Mouse (Mus musculus) CH12.LX (cell line): Measurements from ENCODE around the gene Dab1. TPM values are rescaled to one million over a fixed set of nuclear protein-coding genes. Genes with fewer than 3 reads are reported as not detected.

Source experiments
- DNase-seq: peaks from one replicate; pipeline ENCODE4 v3.0.0-alpha.2; 2013; ENCODE audit errors: extremely low read depth
- H3K27ac ChIP-seq: 2 replicates; pipeline ENCODE4 v1.5.1; 2012; ENCODE audit warnings: low read depth, mild to moderate bottlenecking, control low read depth, moderate library complexity; ENCODE audit not compliant: insufficient read depth
- H3K27me3 ChIP-seq: replicated peaks from 2 replicates; pipeline ENCODE3; 2012; ENCODE audit warnings: inconsistent platforms
- H3K36me3 ChIP-seq, 2 experiments: replicated peaks in 1 of 2; 2 replicates each; pipeline versions ENCODE3 to v1.6.1; 2012; ENCODE audit warnings: inconsistent platforms in 1 of 2, low read length in 1 of 2, mild to moderate bottlenecking in 1 of 2, mixed read lengths in 1 of 2, moderate library complexity in 1 of 2; ENCODE audit not compliant: control insufficient read depth in 1 of 2, insufficient read depth in 1 of 2
- H3K4me1 ChIP-seq, 2 experiments: 2 replicates each; pipeline ENCODE4 v1.6.1; 2012; ENCODE audit warnings: inconsistent platforms in 1 of 2, moderate library complexity in 1 of 2; ENCODE audit not compliant: insufficient read depth in 2 of 2, control insufficient read depth in 1 of 2
- H3K4me2 ChIP-seq: 2 replicates; pipeline ENCODE4 v1.6.1; 2012; ENCODE audit warnings: low read depth, mild to moderate bottlenecking, control low read depth; ENCODE audit not compliant: poor library complexity, insufficient read depth, severe bottlenecking
- H3K4me3 ChIP-seq, 3 experiments: fragments of 150-350 bp in 1 of 3; sonication (generic) in 1 of 3; replicated peaks in 1 of 3; 2 replicates each; pipeline versions ENCODE3 to v1.5.1; 2011 to 2012; ENCODE audit warnings: low read depth in 2 of 3, low read length in 2 of 3, mild to moderate bottlenecking in 2 of 3, moderate library complexity in 2 of 3, control low read depth in 1 of 3, improper control_type of control experiment in 1 of 3, inconsistent platforms in 1 of 3, mixed read lengths in 1 of 3; ENCODE audit not compliant: poor library complexity in 1 of 3
- H3K79me2 ChIP-seq: replicated peaks from 2 replicates; pipeline ENCODE4 v1.6.1; 2012; ENCODE audit warnings: mild to moderate bottlenecking, moderate library complexity; ENCODE audit not compliant: control insufficient read depth, poor library complexity, insufficient read depth, severe bottlenecking; ENCODE audit errors: extremely low read depth
- H3K9ac ChIP-seq: 2 replicates; pipeline ENCODE4 v1.6.1; 2012; ENCODE audit warnings: low read depth, mild to moderate bottlenecking, control low read depth, moderate library complexity; ENCODE audit not compliant: insufficient read depth
- H3K9me3 ChIP-seq: replicated peaks from 2 replicates; pipeline ENCODE3; 2012; ENCODE audit warnings: low read length, inconsistent platforms, mixed read lengths
- BHLHE40 ChIP-seq: IDR thresholded peaks from 2 replicates; pipeline ENCODE4 v1.6.1; 2011; ENCODE audit warnings: mild to moderate bottlenecking, low read depth, low read length, improper control_type of control experiment
- CHD1 ChIP-seq: IDR thresholded peaks from 2 replicates; pipeline ENCODE4 v1.6.1; 2012; ENCODE audit warnings: low read depth, low read length, improper control_type of control experiment, inconsistent platforms
- CTCF ChIP-seq, 2 experiments: IDR thresholded peaks in 1 of 2; conservative IDR thresholded peaks in 1 of 2; 2 replicates each; pipeline ENCODE4 v1.5.1; 2011 to 2012; ENCODE audit warnings: low read depth in 2 of 2, low read length in 2 of 2, improper control_type of control experiment in 1 of 2, inconsistent platforms in 1 of 2, mild to moderate bottlenecking in 1 of 2, moderate library complexity in 1 of 2
- E2F4 ChIP-seq: IDR thresholded peaks from 2 replicates; pipeline ENCODE4 v1.6.1; 2011; ENCODE audit warnings: low read depth, low read length, improper control_type of control experiment; ENCODE audit not compliant: insufficient replicate concordance
- EP300 ChIP-seq: IDR thresholded peaks from 2 replicates; pipeline ENCODE4 v1.6.1; 2011; ENCODE audit warnings: low read length, improper control_type of control experiment
- HCFC1 ChIP-seq: IDR thresholded peaks from 2 replicates; pipeline ENCODE4 v1.6.1; 2012; ENCODE audit warnings: low read depth, mild to moderate bottlenecking, inconsistent platforms, low read length, improper control_type of control experiment
- IRF4 ChIP-seq: IDR thresholded peaks from 2 replicates; pipeline ENCODE4 v1.6.1; 2014; ENCODE audit warnings: low read depth, mild to moderate bottlenecking, inconsistent platforms, low read length, improper control_type of control experiment
- JUN ChIP-seq: IDR thresholded peaks from 2 replicates; pipeline ENCODE4 v1.6.1; 2011; ENCODE audit warnings: low read depth, mild to moderate bottlenecking, low read length, improper control_type of control experiment, moderate library complexity; ENCODE audit not compliant: insufficient read depth
- KAT2A ChIP-seq: IDR thresholded peaks from 2 replicates; pipeline ENCODE4 v1.6.1; 2012; ENCODE audit warnings: low read length, improper control_type of control experiment, inconsistent platforms; ENCODE audit not compliant: insufficient replicate concordance
- MAZ ChIP-seq: IDR thresholded peaks from 2 replicates; pipeline ENCODE4 v1.6.1; 2012; ENCODE audit warnings: low read depth, mild to moderate bottlenecking, inconsistent platforms, low read length, improper control_type of control experiment, moderate library complexity
- MEF2A ChIP-seq: IDR thresholded peaks from 2 replicates; pipeline ENCODE4 v1.6.1; 2014; ENCODE audit warnings: low read depth, mild to moderate bottlenecking, inconsistent platforms, low read length, improper control_type of control experiment, borderline replicate concordance
- MXI1 ChIP-seq: IDR thresholded peaks from 2 replicates; pipeline ENCODE4 v1.6.1; 2011; ENCODE audit warnings: mild to moderate bottlenecking, low read depth, low read length, improper control_type of control experiment
- NELFE ChIP-seq: IDR thresholded peaks from 2 replicates; pipeline ENCODE4 v1.6.1; 2011; ENCODE audit warnings: low read depth, low read length, improper control_type of control experiment
- POLR2A ChIP-seq: IDR thresholded peaks from 2 replicates; pipeline ENCODE4 v1.6.1; 2011; ENCODE audit warnings: low read depth, mild to moderate bottlenecking, improper control_type of control experiment, low read length
- POLR2AphosphoS2 ChIP-seq: IDR thresholded peaks from 2 replicates; pipeline ENCODE4 v1.6.1; 2011; ENCODE audit warnings: low read depth, low read length, improper control_type of control experiment
- SIN3A ChIP-seq: IDR thresholded peaks from 2 replicates; pipeline ENCODE4 v1.6.1; 2012; ENCODE audit warnings: low read length, improper control_type of control experiment, inconsistent platforms
- SMC3 ChIP-seq: IDR thresholded peaks from 2 replicates; pipeline ENCODE4 v1.6.1; 2011; ENCODE audit warnings: low read depth, low read length, improper control_type of control experiment
- TCF12 ChIP-seq: IDR thresholded peaks from 2 replicates; pipeline ENCODE4 v1.6.1; 2014; ENCODE audit warnings: low read depth, mild to moderate bottlenecking, inconsistent platforms, low read length, improper control_type of control experiment
- UBTF ChIP-seq: IDR thresholded peaks from 2 replicates; pipeline ENCODE4 v1.6.1; 2012; ENCODE audit warnings: low read depth, mild to moderate bottlenecking, inconsistent platforms, low read length, improper control_type of control experiment, moderate library complexity
- USF2 ChIP-seq: conservative IDR thresholded peaks from 2 replicates; pipeline ENCODE4 v1.6.1; 2011; ENCODE audit warnings: low read depth, low read length, improper control_type of control experiment
- ZC3H11A ChIP-seq: IDR thresholded peaks from 2 replicates; pipeline ENCODE4 v1.6.1; 2012; ENCODE audit warnings: low read depth, mild to moderate bottlenecking, inconsistent platforms, low read length, improper control_type of control experiment
- ZKSCAN1 ChIP-seq: IDR thresholded peaks from 2 replicates; pipeline ENCODE4 v1.6.1; 2012; ENCODE audit warnings: low read depth, inconsistent platforms, low read length, improper control_type of control experiment, borderline replicate concordance
- ZMIZ1 ChIP-seq: IDR thresholded peaks from 2 replicates; pipeline ENCODE4 v1.6.1; 2012; ENCODE audit warnings: low read depth, mild to moderate bottlenecking, inconsistent platforms, low read length, improper control_type of control experiment
- dilution Hi-C: fragments of 300-500 bp; cut with MboI; formaldehyde crosslinking; loops from 2 replicates; pipeline ENCODE4 v1.14.3; 2020; ENCODE audit warnings: low sequenced_read_pairs; ENCODE audit not compliant: extremely low pct_unique_long_range_greater_than_20kb, extremely low pct_ligation_motif_present
- in situ Hi-C: fragments of 300-500 bp; cut with MboI; formaldehyde crosslinking; loops from 3 replicates; pipeline ENCODE4 v1.14.3; 2019; ENCODE audit warnings: low sequenced_read_pairs, low pct_ligation_motif_present, low pct_unique_long_range_greater_than_20kb, mixed read lengths
- polyA plus RNA-seq: library from polyadenylated mRNA; unstranded; fragments of >175 nt; gene quantifications from 2 replicates; pipeline ENCODE4 v1.2.1, GENCODE M21; 2012; ENCODE audit warnings: low read depth; ENCODE audit not compliant: insufficient read length
- total RNA-seq, 2 experiments: library from RNA; depleted of rRNA; stranded (reverse); fragments of 300-350 nt in 1 of 2; fragments of >200 nt in 1 of 2; gene quantifications; 2 replicates each; pipeline ENCODE4 v1.2.3; 2012 to 2014

Gene Dab1
- total and polyA plus RNA-seq, 3 experiments: not detected

DNA sequence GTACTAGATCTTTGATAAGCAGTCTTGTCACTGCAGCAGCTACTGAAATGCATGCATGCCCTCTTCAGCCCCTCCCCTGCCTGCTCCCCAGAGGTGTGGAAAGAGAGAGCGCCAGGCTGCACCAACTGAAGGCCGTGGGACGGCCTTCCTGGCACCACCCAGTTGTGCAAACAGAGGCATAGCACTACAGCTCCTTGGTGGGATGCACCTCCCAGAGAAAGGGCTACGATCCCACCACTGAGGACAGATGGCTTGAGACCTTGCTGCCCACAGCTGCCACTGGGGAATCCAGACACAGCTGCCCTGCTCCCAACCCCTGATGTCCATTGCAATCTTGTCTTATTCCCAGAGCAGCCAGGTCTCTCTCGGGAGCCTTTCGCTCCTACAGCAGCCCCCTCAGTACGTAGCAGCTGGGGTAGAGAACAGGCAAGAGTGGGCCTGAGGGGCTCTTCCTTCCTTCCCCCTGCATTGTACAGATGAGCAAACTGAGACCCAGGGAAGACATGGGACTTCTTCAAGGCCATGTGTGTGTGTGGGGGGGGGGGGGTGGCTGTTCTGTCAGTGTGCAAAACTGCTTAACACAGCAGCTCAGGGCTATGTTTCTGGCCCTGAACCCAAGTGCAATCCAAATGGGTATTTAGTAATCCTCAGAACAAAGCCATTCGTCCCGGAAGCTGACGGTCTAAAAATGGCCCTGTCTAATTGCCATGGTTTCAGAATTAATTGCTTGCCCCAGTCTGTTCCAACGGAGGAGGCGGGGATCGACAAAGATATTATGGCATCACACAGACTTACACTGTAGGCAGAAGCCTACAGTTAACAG lies 1100.0 kb downstream of the Dab1 start:
- Histone ChIP-seq H3K4me2 (no peak overlapping the region), H3K9me3 (peaks cover 40% of the 10 kb centered on the region), H3K79me2 (no peaks in the 10 kb centered on the region)
- TF ChIP-seq POLR2A: no peak
- no peak for TF ChIP-seq HCFC1
- TF ChIP-seq UBTF: no peak
- TF ChIP-seq NELFE: no peak
- no peak for TF ChIP-seq ZC3H11A
- TF ChIP-seq ZMIZ1: no peak
- TF ChIP-seq TCF12: no peak
- no peak for TF ChIP-seq CHD1
- TF ChIP-seq MAZ: no peak
- TF ChIP-seq KAT2A: no peak
- no peak for TF ChIP-seq SMC3
- no peak for TF ChIP-seq EP300
- no peak for TF ChIP-seq ZKSCAN1
- no peak for TF ChIP-seq JUN
- TF ChIP-seq IRF4: no peak
- TF ChIP-seq USF2: no peak
- no peak for TF ChIP-seq POLR2AphosphoS2
- no peak for TF ChIP-seq CTCF (conservative IDR thresholded peaks at IDR 0.05 in 1 of 2, IDR thresholded peaks at IDR 0.05 in 1 of 2; ENCODE audit: low read depth in 2 of 2, low read length in 2 of 2)
- TF ChIP-seq MXI1: no peak
- no peak for TF ChIP-seq E2F4
- TF ChIP-seq, all 38 proteins: peak for 0
- Histone ChIP-seq H3K4me3 (no peak overlapping the region), H3K27me3 (no peaks in the 10 kb centered on the region), H3K9ac (no peak overlapping the region), H3K4me1 (peaks cover 0 to 5% of the 10 kb centered on the region in 2 experiments; a peak in 1 of 4 replicates), H3K36me3 (no peaks in the 10 kb centered on the region), H3K27ac (no peak overlapping the region)
- DNase-seq: no peak
- in situ Hi-C loops (no loop called here), dilution Hi-C loops (no loop called here)

DNA sequence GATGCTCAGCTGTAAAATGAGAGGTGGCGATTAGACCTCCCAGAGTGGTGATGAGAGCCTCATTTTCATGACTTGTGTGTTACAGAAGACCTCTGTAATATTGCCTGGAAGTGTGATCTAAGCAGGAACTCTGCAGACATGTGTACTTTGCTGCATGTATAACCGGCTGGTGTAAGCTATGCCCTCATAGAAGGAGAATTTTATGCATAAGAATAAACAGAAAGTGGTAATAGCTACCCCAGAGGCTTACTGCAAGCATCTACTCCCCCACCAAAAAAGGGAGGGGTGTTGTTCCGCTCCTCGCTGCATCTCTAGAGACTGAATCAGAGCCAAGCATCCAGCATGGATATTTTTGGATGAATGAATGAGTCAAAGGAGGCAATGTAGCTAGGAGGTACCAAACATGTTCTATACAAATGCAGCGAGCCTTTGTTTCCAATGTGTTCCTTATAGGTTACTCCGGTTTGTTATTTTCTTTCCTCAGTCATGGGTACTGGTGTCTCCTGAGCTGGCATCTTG lies 1104.4 kb downstream of the Dab1 start:
- in situ Hi-C loops (no loop called here), dilution Hi-C loops (no loop called here)
- Histone ChIP-seq H3K4me1 (no peaks in the 10 kb centered on the region), H3K9ac (no peak overlapping the region), H3K36me3 (no peaks in the 10 kb centered on the region), H3K9me3 (peaks cover 38% of the 10 kb centered on the region), H3K79me2 (no peaks in the 10 kb centered on the region), H3K27ac (no peak overlapping the region), H3K4me2 (no peak overlapping the region), H3K4me3 (no peak overlapping the region), H3K27me3 (no peaks in the 10 kb centered on the region)
- TF ChIP-seq SIN3A (no peak), MEF2A (no peak), JUN (no peak), BHLHE40 (no peak)
- DNase-seq: no peak
